Mouse (Mus musculus): ENCODE data around the gene Cdk5rap3.

- no peak for TF ChIP-seq CTCF (IDR thresholded peaks at IDR 0.05; ENCODE audit: insufficient read depth, low read length)
- TF ChIP-seq POLR2A (IDR thresholded peaks at IDR 0.05; ENCODE audit: borderline replicate concordance, extremely low read depth, low read depth, low read length): peak; percentile 80; the same call in 1 of the 2 replicates
Observed at GRCm38 (mm10) chr11:96934921-96935356, 18.6 kb upstream of the Cdk5rap3 start.
